Mouse (Mus musculus) liver, embryonic 12.5 days (tissue): Measurements from ENCODE around the gene Isca2. TPM values are rescaled to one million over a fixed set of nuclear protein-coding genes. Genes with fewer than 3 reads are reported as not detected.

ENCODE experiments used
- ATAC-seq: fragments of 200-750 bp; cut with Nextera tagmentation; 2 replicates; pipeline ENCODE4 v1.8.0; 2017; ENCODE audit warnings: moderate number of reproducible peaks, mild to moderate bottlenecking, moderate library complexity
- H3K27ac ChIP-seq: fragments of 300-500 bp; sonication (generic); 2 replicates; pipeline ENCODE4 v1.5.1; 2016; ENCODE audit warnings: mild to moderate bottlenecking
- H3K27me3 ChIP-seq: fragments of 300-500 bp; sonication (generic); replicated peaks from 2 replicates; pipeline ENCODE4 v1.6.1; 2016; ENCODE audit warnings: mild to moderate bottlenecking, moderate library complexity
- H3K36me3 ChIP-seq: fragments of 300-500 bp; sonication (generic); 2 replicates; pipeline ENCODE4 v1.6.1; 2016; ENCODE audit warnings: mild to moderate bottlenecking, moderate library complexity
- H3K4me1 ChIP-seq: fragments of 300-500 bp; sonication (generic); 2 replicates; pipeline ENCODE4 v1.6.1; 2016
- H3K4me2 ChIP-seq: fragments of 300-500 bp; sonication (generic); 2 replicates; pipeline ENCODE4 v1.6.1; 2016; ENCODE audit warnings: mild to moderate bottlenecking, moderate library complexity
- H3K4me3 ChIP-seq: fragments of 300-500 bp; sonication (generic); 2 replicates; pipeline ENCODE4 v1.5.1; 2016; ENCODE audit warnings: mild to moderate bottlenecking, moderate library complexity
- H3K9ac ChIP-seq: fragments of 300-500 bp; sonication (generic); 2 replicates; pipeline ENCODE4 v1.6.1; 2016; ENCODE audit warnings: mild to moderate bottlenecking, moderate library complexity
- H3K9me3 ChIP-seq: fragments of 300-500 bp; sonication (generic); replicated peaks from 2 replicates; pipeline ENCODE4 v1.6.1; 2016; ENCODE audit warnings: mild to moderate bottlenecking, moderate library complexity
- WGBS: fragments of 180-500 bp; shearing (Covaris S2); methylation state at CpG from one replicate; pipeline ENCODE4 v1.1.7; 2016; ENCODE audit not compliant: insufficient replicate concordance; 5-methylcytosine and 5-hydroxymethylcytosine counted together
- polyA plus RNA-seq: library from polyadenylated mRNA; unstranded; fragments of >200 nt; fragmentation: Nextera tagmentation; extraction: Ambion mirVana; gene quantifications from 2 replicates; pipeline ENCODE4 v1.2.1, GENCODE M21; 2016

Isca2 gene
- polyA plus RNA-seq, 1 experiment from 2014 or later = 116 TPM

GRCm38 (mm10) chr12:84755008-84755695, 17.9 kb upstream of the Isca2 start:
- Histone ChIP-seq H3K27me3 (peaks cover 6% of the 10 kb centered on the region; the same call in 1 of the 2 replicates), H3K36me3 (peaks cover 46% of the 10 kb centered on the region), H3K4me3 (no peak overlapping the region), H3K9ac (no peak overlapping the region), H3K9me3 (no peaks in the 10 kb centered on the region), H3K27ac (no peak overlapping the region), H3K4me1 (peaks cover 3% of the 10 kb centered on the region; the same call in 1 of the 2 replicates), H3K4me2 (no peak overlapping the region)
- 60% methylated on average over 16 of the region's 16 CpGs for WGBS
- no peak for ATAC-seq

DNA sequence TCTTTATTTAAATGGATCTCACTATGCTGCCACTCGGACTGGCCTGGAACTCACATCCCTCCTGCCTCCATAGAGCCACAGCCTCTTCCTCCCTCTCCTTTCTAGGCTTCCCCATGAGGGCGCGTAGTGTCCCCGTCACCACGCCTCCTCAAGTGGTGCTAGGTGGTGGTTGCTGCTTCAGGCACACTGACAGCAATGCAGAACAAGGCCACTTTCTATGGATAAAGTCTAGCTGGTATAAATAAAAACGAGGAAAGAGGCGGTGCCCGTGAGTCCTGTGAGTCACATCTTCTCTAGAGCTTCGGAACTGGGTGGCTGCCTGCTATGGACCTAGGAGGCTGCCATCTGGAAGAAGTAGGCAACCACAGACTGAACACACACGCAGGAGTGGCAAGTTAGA, 17.0 kb upstream of the Isca2 start:
- H3K9me3 ChIP-seq = no peaks in the 10 kb centered on the region
- H3K4me3 ChIP-seq = no peak overlapping the region
- H3K9ac ChIP-seq = no peak overlapping the region
- H3K27ac ChIP-seq = no peak overlapping the region
- H3K4me2 ChIP-seq = no peak overlapping the region
- 89% methylated on average over 10 of the region's 10 CpGs for WGBS
- H3K27me3 ChIP-seq = no peaks in the 10 kb centered on the region
- ATAC-seq = no peak
- H3K4me1 ChIP-seq = peaks cover 3% of the 10 kb centered on the region; the same call in 1 of the 2 replicates
- H3K36me3 ChIP-seq = peaks cover 55% of the 10 kb centered on the region

DNA sequence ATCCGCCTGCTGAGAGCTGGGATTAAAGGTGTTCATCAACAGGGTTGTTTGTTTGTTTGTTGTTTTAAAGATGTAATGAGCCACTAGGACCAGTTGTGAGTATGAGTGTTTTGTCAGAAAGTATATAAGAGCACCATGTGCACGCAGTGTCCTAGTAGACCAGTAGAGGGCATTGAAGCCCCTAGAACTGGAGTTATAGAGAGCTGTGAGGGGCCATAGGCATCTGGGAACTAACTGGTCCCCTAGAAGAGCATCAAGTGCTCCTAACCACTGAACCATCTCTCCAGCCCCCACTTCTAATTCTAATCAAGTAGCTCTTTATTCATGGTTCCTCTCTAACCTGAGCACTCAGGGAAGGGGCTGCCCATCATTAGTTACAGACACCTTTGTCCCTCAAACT, 14.0 kb upstream of the Isca2 start:
- no peak for ATAC-seq
- Histone ChIP-seq H3K9ac (no peak overlapping the region), H3K27ac (no peak overlapping the region), H3K9me3 (no peaks in the 10 kb centered on the region), H3K4me1 (peaks cover 15% of the 10 kb centered on the region), H3K36me3 (peaks cover 71% of the 10 kb centered on the region), H3K4me2 (no peak overlapping the region), H3K4me3 (no peak overlapping the region), H3K27me3 (no peaks in the 10 kb centered on the region)
- WGBS = 62% methylated on average over 2 of the region's 2 CpGs

- ATAC-seq = no peak
- H3K27me3 ChIP-seq = no peaks in the 10 kb centered on the region
- no peak overlapping the region for H3K27ac ChIP-seq
- H3K9ac ChIP-seq = no peak overlapping the region
- peaks cover 35% of the 10 kb centered on the region for H3K4me1 ChIP-seq
- H3K4me2 ChIP-seq = no peak overlapping the region
- 67% methylated on average over 5 of the region's 5 CpGs for WGBS
- peaks cover 67% of the 10 kb centered on the region for H3K36me3 ChIP-seq
- no peak overlapping the region for H3K4me3 ChIP-seq
- H3K9me3 ChIP-seq = no peaks in the 10 kb centered on the region
Observed at GRCm38 (mm10) chr12:84762532-84762931, 10.5 kb upstream of the Isca2 start.

DNA sequence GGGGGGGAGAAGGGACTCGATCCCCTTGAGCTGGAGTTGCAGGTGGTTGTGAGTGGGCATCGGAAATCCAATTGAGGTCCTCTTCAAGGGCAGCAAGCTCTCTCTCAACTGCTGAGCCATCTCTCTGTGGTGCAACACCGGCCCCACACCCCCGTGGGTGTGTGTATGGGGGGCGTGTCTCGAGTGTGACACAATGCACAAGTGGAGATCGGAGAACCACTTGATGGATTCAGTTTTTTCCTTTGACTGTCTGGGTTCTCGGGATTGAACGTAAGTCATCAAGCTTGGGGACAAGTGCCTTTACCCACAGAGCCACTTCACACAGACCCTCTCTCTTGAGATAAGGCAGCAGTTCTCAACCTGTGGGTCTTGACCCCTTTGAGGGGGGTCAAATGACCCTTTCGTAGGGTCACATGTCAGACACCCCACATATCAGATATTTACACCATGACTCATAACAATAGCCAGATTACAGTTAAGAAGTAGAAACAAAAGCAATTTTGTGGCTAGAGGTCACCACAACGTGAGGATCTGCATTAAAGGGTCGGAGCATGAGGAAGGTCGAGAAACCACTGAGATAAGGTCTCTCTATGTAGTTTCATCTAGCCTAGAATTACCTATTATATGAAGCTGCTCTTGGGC, 9.4 kb upstream of the Isca2 start:
- Histone ChIP-seq H3K27ac (no peak overlapping the region), H3K4me1 (peaks cover 39% of the 10 kb centered on the region), H3K27me3 (no peaks in the 10 kb centered on the region), H3K4me3 (no peak overlapping the region), H3K9me3 (no peaks in the 10 kb centered on the region), H3K9ac (no peak overlapping the region), H3K4me2 (no peak overlapping the region), H3K36me3 (peaks cover 56% of the 10 kb centered on the region)
- WGBS = 72% methylated on average over 13 of the region's 13 CpGs
- no peak for ATAC-seq

DNA sequence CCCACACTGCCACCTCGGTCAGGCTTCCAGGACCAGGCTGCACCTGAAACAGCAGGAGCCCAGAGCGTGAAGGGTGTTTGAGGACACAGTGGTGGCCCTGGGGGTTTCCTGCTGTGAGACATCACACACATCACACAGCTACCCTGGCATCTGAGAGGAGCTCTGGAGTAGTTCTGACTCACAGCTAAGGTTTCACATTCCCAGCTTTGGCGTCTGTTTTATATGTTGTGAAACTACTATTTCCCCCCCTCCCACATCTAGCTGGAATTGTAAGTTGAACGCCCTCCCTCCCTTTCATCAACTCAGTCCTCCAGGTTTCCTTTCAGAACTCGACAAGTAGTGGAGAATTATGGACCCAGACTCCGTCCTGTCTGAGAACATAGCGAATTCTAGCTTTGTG, 8.3 kb upstream of the Isca2 start:
- H3K9me3 ChIP-seq = no peaks in the 10 kb centered on the region
- peaks cover 53% of the 10 kb centered on the region for H3K36me3 ChIP-seq
- H3K27ac ChIP-seq = no peak overlapping the region
- no peak for ATAC-seq
- peaks cover 46% of the 10 kb centered on the region for H3K4me1 ChIP-seq
- no peak overlapping the region for H3K4me3 ChIP-seq
- H3K27me3 ChIP-seq = no peaks in the 10 kb centered on the region
- WGBS = 79% methylated on average over 7 of the region's 7 CpGs
- no peak overlapping the region for H3K4me2 ChIP-seq
- H3K9ac ChIP-seq = no peak overlapping the region

DNA sequence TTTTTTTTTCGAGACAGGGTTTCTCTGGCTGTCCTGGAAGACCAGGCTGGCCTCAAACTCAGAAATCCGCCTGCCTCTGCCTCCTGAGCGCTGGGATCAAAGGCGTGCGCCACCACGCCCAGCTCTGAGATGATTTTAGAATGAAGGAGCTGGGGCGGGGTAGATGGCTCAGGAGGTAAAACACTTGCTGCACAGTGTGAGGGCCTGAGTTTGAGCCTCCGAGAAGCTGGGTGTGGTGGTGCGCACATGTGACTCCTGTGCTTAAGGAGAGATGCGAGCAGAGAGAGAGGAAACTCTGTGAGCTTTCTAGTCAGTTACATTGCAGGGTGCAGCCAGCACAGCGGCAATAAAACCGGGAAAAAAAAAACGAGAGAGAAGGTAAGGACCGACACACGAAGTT, 7.5 kb upstream of the Isca2 start:
- Histone ChIP-seq H3K4me3 (no peak overlapping the region), H3K27me3 (no peaks in the 10 kb centered on the region), H3K36me3 (peaks cover 47% of the 10 kb centered on the region), H3K4me2 (no peak overlapping the region), H3K9ac (no peak overlapping the region), H3K4me1 (peaks cover 54% of the 10 kb centered on the region), H3K27ac (no peak overlapping the region), H3K9me3 (no peaks in the 10 kb centered on the region)
- ATAC-seq = no peak
- 79% methylated on average over 15 of the region's 15 CpGs for WGBS

GRCm38 (mm10) chr12:84766113-84766735, 6.8 kb upstream of the Isca2 start:
- no peaks in the 10 kb centered on the region for H3K9me3 ChIP-seq
- 0 out of 2 replicates have a peak, but pooled peaks have one; percentile 16 for ATAC-seq
- 60% methylated on average over 5 of the region's 5 CpGs for WGBS
- H3K4me2 ChIP-seq = no peak overlapping the region
- H3K27me3 ChIP-seq = no peaks in the 10 kb centered on the region
- peaks cover 42% of the 10 kb centered on the region for H3K36me3 ChIP-seq
- no peak overlapping the region for H3K9ac ChIP-seq
- no peak overlapping the region for H3K27ac ChIP-seq
- no peak overlapping the region for H3K4me3 ChIP-seq
- peaks cover 59% of the 10 kb centered on the region for H3K4me1 ChIP-seq

GRCm38 (mm10) chr12:84767510-84767909, 5.5 kb upstream of the Isca2 start:
- Histone ChIP-seq H3K4me2 (no peak overlapping the region), H3K4me3 (no peak overlapping the region), H3K9ac (no peak overlapping the region), H3K27ac (no peak overlapping the region), H3K4me1 (peaks cover 64% of the 10 kb centered on the region), H3K9me3 (no peaks in the 10 kb centered on the region), H3K27me3 (no peaks in the 10 kb centered on the region), H3K36me3 (peaks cover 39% of the 10 kb centered on the region)
- ATAC-seq = no peak
- WGBS = 65% methylated on average over 6 of the region's 6 CpGs

DNA sequence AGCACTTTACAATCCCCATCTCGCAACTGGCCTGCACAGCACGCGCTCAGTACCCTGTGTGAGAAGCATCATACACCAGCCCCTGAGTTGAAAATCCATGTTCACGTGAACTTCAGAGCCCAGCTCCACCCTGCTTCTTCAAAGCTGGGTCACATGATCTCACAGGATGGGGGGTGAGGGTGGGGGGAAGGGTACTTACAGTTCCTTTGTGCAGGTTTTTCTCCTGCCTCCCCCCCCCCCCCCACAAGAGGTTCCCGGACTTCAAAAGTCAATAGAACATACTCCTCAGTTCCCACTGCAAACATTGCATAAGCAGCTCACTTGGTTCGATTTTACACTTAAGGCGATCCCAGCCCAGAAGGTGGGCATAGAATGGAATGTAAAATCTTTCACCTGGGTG, 3.4 kb upstream of the Isca2 start:
- Histone ChIP-seq H3K27me3 (no peaks in the 10 kb centered on the region), H3K27ac (no peak overlapping the region), H3K9me3 (no peaks in the 10 kb centered on the region), H3K4me1 (peaks cover 69% of the 10 kb centered on the region), H3K4me2 (no peak overlapping the region), H3K36me3 (peaks cover 21% of the 10 kb centered on the region), H3K4me3 (no peak overlapping the region), H3K9ac (no peak overlapping the region)
- no peak for ATAC-seq
- WGBS = 83% methylated on average over 7 of the region's 7 CpGs

GRCm38 (mm10) chr12:84771981-84772520, 1.0 kb upstream of the Isca2 start:
- peak overlapping the region; percentile 78 for H3K9ac ChIP-seq
- no peaks in the 10 kb centered on the region for H3K27me3 ChIP-seq
- peaks cover 62% of the 10 kb centered on the region for H3K4me1 ChIP-seq
- no peaks in the 10 kb centered on the region for H3K9me3 ChIP-seq
- H3K4me2 ChIP-seq = peak overlapping the region; percentile 74
- H3K27ac ChIP-seq = peak overlapping the region; percentile 95
- WGBS = 11% methylated on average over 10 of the region's 10 CpGs
- ATAC-seq = no peak
- H3K36me3 ChIP-seq = peaks cover 29% of the 10 kb centered on the region
- peak overlapping the region; percentile 77 for H3K4me3 ChIP-seq

GRCm38 (mm10) chr12:84773476-84773875, 425 bp downstream of the Isca2 start:
- Histone ChIP-seq H3K27ac (peak overlapping the region; percentile 95), H3K4me3 (peak overlapping the region; percentile 77), H3K9ac (peak overlapping the region; percentile 77), H3K9me3 (no peaks in the 10 kb centered on the region), H3K4me1 (peaks cover 51% of the 10 kb centered on the region), H3K4me2 (peak overlapping the region; percentile 74), H3K36me3 (peaks cover 29% of the 10 kb centered on the region), H3K27me3 (no peaks in the 10 kb centered on the region)
- under 1% methylated on average over 20 of the region's 20 CpGs for WGBS
- peak; percentile 18 for ATAC-seq
